Comparison of ENCODE assay signal across 17 mouse cellular contexts in the genomic region with DNA sequence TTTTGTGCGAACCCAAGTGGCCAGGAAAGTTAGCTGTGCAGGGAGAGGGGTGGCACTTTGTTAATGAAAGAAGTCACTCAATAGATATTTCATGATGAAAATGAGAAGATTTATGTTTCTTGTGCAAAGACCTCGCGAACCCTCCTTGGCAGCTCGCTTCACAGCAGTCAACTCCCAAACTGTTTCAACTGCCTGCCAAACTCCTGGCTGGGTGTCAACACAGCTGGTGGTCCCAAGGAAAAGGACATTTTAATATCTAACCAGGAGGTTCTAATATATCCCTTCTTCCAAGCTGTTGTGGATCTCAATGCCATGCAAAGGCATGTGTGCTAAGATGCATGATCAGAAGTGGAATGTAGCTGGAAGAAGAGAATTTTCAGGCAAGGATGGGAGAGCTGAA. TPM values are rescaled to one million over a fixed set of nuclear protein-coding genes. Genes with fewer than 3 reads are reported as not detected.
DNase-seq lines count a peak whose midpoint lies in the region; ATAC-seq and TF ChIP-seq lines count a peak whose summit lies in the region.
"Had no signal": no experiment of that assay in that cellular context is flagged by ENCODE, and none has a peak within 500 bp of the region (broad histone marks: within the 10 kb centered on the region; RNA-seq: fewer than 3 reads in every experiment).

No protein-coding gene starts in this region.

- H3K9ac ChIP-seq in forebrain, embryonic 15.5 days (replicated peaks): no peak overlapping the region
- H3K9ac ChIP-seq in forebrain, embryonic 12.5 days: no peak overlapping the region
- no peak overlapping the region for H3K9ac ChIP-seq in limb, embryonic 13.5 days
- H3K9ac ChIP-seq: heart, embryonic 12.5 days; lung, embryonic 15.5 days; neural tube, embryonic 12.5 days had no signal

- WGBS in forebrain, embryonic 15.5 days: 67% methylated on average over 4 of the region's 4 CpGs
- 84% methylated on average over 4 of the region's 4 CpGs for WGBS in forebrain, embryonic 12.5 days
- 57% methylated on average over 4 of the region's 4 CpGs for WGBS in limb, embryonic 13.5 days

- no peaks in the 10 kb centered on the region for H3K27me3 ChIP-seq in forebrain, embryonic 15.5 days
- no peaks in the 10 kb centered on the region for H3K27me3 ChIP-seq in forebrain, embryonic 12.5 days
- no peaks in the 10 kb centered on the region for H3K27me3 ChIP-seq in limb, embryonic 13.5 days
- H3K27me3 ChIP-seq: heart, embryonic 12.5 days; lung, embryonic 15.5 days; neural tube, embryonic 12.5 days had no signal

- H3K36me3 ChIP-seq in forebrain, embryonic 15.5 days: no peaks in the 10 kb centered on the region
- no peaks in the 10 kb centered on the region for H3K36me3 ChIP-seq in forebrain, embryonic 12.5 days (replicated peaks)
- H3K36me3 ChIP-seq in limb, embryonic 13.5 days: peaks cover 17% of the 10 kb centered on the region; the same call in 1 of the 2 replicates
- H3K36me3 ChIP-seq: heart, embryonic 12.5 days; lung, embryonic 15.5 days; neural tube, embryonic 12.5 days had no signal

- intact Hi-C loops in left cerebral cortex, postnatal 4 days (cut with DNase I): no loop called here
- intact Hi-C loops in left cerebral cortex, adult 2 months (cut with DNase I): no loop called here

- H3K4me3 ChIP-seq in forebrain, embryonic 15.5 days: no peak overlapping the region
- H3K4me3 ChIP-seq in forebrain, embryonic 12.5 days (replicated peaks): no peak overlapping the region
- no peak overlapping the region for H3K4me3 ChIP-seq in left cerebral cortex, adult 2 months
- no peak overlapping the region for H3K4me3 ChIP-seq in limb, embryonic 13.5 days
- H3K4me3 ChIP-seq: heart, embryonic 12.5 days; lung, embryonic 15.5 days; midbrain, embryonic 10.5 days; neural tube, embryonic 12.5 days had no signal

- H3K27ac ChIP-seq in forebrain, embryonic 15.5 days (replicated peaks): 0 out of 2 replicates have a peak overlapping the region, but pooled peaks have one; percentile 9
- H3K27ac ChIP-seq in forebrain, embryonic 12.5 days: no peak overlapping the region
- H3K27ac ChIP-seq in left cerebral cortex, adult 2 months: no peak overlapping the region
- no peak overlapping the region for H3K27ac ChIP-seq in limb, embryonic 13.5 days
- H3K27ac ChIP-seq: lung, embryonic 15.5 days; midbrain, embryonic 10.5 days; neural tube, embryonic 12.5 days had no signal

- peak; percentile 61 for DNase-seq in left cerebral cortex, postnatal 4 days
- DNase-seq in left cerebral cortex, adult 2 months (ENCODE audit: extremely low spot score in 1 of 2, low spot score in 2 of 2): no peak
- peak; percentile 49 for DNase-seq in NIH3T3 (ENCODE audit: low read depth)
- no peak for DNase-seq in layer of hippocampus, postnatal 36 days
- DNase-seq: embryo, embryonic 11 days; heart, postnatal 36 days; right cerebral cortex, postnatal 14 days; thymus, postnatal 14 days had no signal

- H3K4me2 ChIP-seq in forebrain, embryonic 15.5 days (replicated peaks): no peak overlapping the region
- H3K4me2 ChIP-seq in forebrain, embryonic 12.5 days: no peak overlapping the region
- H3K4me2 ChIP-seq in limb, embryonic 13.5 days (replicated peaks): 0 out of 2 replicates have a peak overlapping the region, but pooled peaks have one; percentile 0
- H3K4me2 ChIP-seq: heart, embryonic 12.5 days; lung, embryonic 15.5 days; neural tube, embryonic 12.5 days had no signal

- no peak for ATAC-seq in forebrain, embryonic 15.5 days (replicated peaks)
- ATAC-seq in forebrain, embryonic 12.5 days (ENCODE audit: low FRiP score): no peak
- ATAC-seq in limb, embryonic 13.5 days (ENCODE audit: low FRiP score, low read depth): no peak
- ATAC-seq: forebrain, embryonic 16.5 days; inflammation-experienced regulatory T-cells, adult 6 months had no signal

- peaks cover 8% of the 10 kb centered on the region; the same call in 1 of the 2 replicates for H3K4me1 ChIP-seq in forebrain, embryonic 15.5 days
- no peaks in the 10 kb centered on the region for H3K4me1 ChIP-seq in forebrain, embryonic 12.5 days
- peaks cover 34% of the 10 kb centered on the region for H3K4me1 ChIP-seq in limb, embryonic 13.5 days
- H3K4me1 ChIP-seq: midbrain, embryonic 10.5 days; neural tube, embryonic 12.5 days had no signal

- H3K9me3 ChIP-seq in forebrain, embryonic 15.5 days: no peaks in the 10 kb centered on the region
- no peaks in the 10 kb centered on the region for H3K9me3 ChIP-seq in forebrain, embryonic 12.5 days
- no peaks in the 10 kb centered on the region for H3K9me3 ChIP-seq in limb, embryonic 13.5 days
- H3K9me3 ChIP-seq: lung, embryonic 15.5 days; midbrain, embryonic 10.5 days; neural tube, embryonic 12.5 days had no signal

- no peak for TF ChIP-seq CTCF in left cerebral cortex, adult 2 months (IDR thresholded peaks at IDR 0.05)

RNA-seq across cellular contexts. Expression of gene Gfpt2, which starts 7.5 kb away (rescaled TPM):
- 9.3 and 11.1 TPM in 2 replicates for polyA plus RNA-seq in forebrain, embryonic 15.5 days (2015; fragmentation: Nextera tagmentation; extraction: Ambion mirVana)
- 9.5 and 10.5 TPM in 2 replicates for polyA plus RNA-seq in forebrain, embryonic 12.5 days (2016; fragmentation: Nextera tagmentation; extraction: Ambion mirVana)
- total RNA-seq in left cerebral cortex, postnatal 4 days (2021): 10 to 100 TPM; 13.0 to 13.7 TPM
- total RNA-seq in left cerebral cortex, adult 2 months (2021): 10 to 100 TPM in 1 of 2 experiments, 1 to 10 TPM in 1; 6.2 to 11.4 TPM
- polyA plus RNA-seq in limb, embryonic 13.5 days (2015; fragmentation: Nextera tagmentation; extraction: Ambion mirVana): 37.2 and 39.3 TPM in 2 replicates
- 1 to 10 TPM; 3.8 to 3.9 TPM for total RNA-seq in layer of hippocampus, postnatal 36 days (2021)

RNA-seq across cellular contexts. Expression of gene Mapk9, which starts 45.0 kb away (rescaled TPM):
- 46.8 and 47.2 TPM in 2 replicates for polyA plus RNA-seq in forebrain, embryonic 15.5 days (2015; fragmentation: Nextera tagmentation; extraction: Ambion mirVana)
- 41.8 and 43.2 TPM in 2 replicates for polyA plus RNA-seq in forebrain, embryonic 12.5 days (2016; fragmentation: Nextera tagmentation; extraction: Ambion mirVana)
- 100 to 1,000 TPM; 135 to 139 TPM for total RNA-seq in left cerebral cortex, postnatal 4 days (2021)
- 100 to 1,000 TPM; 221 to 222 TPM for total RNA-seq in left cerebral cortex, adult 2 months (2021)
- polyA plus RNA-seq in limb, embryonic 13.5 days (2015; fragmentation: Nextera tagmentation; extraction: Ambion mirVana): 36.1 and 38.2 TPM in 2 replicates
- 100 to 1,000 TPM; 146 to 152 TPM for total RNA-seq in layer of hippocampus, postnatal 36 days (2021)

Comparison
In these comparisons a context has a peak if more than half of its experiments do, and no peak if none do; other contexts are left out.
1. DNase-seq: peak in left cerebral cortex, postnatal 4 days (single experiment) and NIH3T3 (single experiment); none in left cerebral cortex, adult 2 months (0 of 2) and layer of hippocampus, postnatal 36 days (0 of 2).